Mouse (Mus musculus) ovary, postnatal 10 days (tissue): ENCODE measurements around the gene Erc2.

Source experiments
- DNase-seq: peaks from one replicate; pipeline ENCODE4 v3.0.0; 2022; ENCODE audit warnings: low spot score

Gene Erc2

DNA sequence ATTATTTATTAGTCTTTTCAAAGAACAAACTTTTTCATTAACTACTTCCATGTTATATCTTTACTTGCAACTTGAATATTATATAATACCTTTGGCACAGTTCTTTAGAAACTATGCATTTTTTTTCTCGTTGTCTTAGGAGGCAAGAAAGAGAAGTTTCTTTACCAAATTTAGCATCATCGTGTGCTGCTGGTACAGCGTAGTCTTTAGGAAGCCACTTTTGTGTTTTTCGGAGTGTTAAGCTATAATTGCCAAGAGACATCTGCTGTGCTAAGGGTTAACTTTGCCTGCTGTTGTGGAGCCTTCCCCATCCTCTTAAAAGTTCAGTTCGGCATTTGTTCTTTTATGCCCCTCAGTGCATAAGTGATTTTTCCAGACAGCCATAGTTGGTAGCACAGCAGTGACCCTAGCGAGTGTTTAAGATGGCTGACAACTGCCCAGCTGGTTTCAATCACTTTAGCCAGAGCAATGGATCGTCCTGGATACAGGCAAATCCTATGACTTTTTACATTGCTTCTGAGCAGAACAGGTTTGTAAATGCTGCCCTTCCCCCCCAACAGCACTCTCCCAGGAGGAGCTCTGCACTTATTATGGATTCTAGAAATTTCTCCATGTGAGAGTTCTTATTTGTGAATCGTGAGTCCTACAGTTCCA lies 570.6 kb downstream of the Erc2 start:
- DNase-seq, result no peak

DNA sequence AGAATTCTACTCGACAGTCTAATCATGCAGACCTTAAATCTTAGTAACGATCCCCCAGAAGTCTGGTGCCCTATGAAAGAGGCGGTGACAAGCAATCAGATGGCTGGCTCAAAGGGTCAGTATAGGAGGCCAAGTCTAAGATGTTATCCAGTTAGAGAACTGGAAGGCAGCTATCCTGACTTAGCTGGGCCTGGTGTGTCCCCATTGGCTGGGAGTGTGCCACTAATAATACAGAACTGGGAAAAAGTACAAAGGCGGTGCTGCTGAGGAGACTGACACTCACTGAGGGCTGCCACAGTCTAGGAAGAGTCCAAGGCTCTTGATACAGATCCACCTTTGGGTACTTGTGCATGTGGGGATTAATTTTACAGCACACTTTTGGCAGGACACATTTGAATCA lies 581.6 kb downstream of the Erc2 start:
- no peak for DNase-seq

DNA sequence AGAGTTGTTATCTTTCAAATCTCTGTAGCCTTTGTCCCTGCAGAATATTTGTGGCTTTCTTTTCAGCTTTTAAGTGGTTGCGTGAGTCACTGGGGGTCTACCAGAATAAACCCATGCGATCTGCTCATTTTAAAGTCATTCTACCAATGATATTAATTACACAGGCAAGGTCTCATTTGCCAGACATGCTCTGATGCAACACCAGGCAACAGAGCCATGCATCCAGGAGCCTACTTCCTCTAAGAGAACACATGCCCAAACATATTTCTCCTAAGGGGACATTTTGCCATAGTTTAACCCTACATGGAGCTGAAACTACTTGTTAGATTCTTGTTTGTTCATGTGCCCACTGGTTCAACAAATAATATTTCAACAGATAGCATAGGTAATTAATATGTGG lies 584.1 kb downstream of the Erc2 start:
- no peak for DNase-seq

DNA sequence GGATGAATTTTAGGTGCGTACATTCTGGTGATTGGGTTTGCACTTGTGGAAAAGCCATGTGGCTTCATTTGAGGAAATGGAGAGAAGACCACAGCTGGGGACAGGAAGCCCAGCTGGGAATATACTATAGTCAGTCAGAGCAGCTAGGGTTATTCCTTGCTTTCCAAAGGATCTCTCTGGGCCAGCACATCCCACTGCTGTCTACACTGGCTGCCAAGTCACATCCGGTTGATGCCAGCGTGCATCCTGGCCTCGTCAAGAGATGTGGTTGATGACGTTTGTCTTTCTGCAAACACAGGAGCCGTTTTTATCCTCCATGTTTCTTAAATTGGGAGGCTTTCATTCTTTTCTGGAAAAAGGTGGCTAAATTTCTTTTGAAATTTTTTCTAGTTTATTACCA lies 603.3 kb downstream of the Erc2 start:
- no peak for DNase-seq

DNA sequence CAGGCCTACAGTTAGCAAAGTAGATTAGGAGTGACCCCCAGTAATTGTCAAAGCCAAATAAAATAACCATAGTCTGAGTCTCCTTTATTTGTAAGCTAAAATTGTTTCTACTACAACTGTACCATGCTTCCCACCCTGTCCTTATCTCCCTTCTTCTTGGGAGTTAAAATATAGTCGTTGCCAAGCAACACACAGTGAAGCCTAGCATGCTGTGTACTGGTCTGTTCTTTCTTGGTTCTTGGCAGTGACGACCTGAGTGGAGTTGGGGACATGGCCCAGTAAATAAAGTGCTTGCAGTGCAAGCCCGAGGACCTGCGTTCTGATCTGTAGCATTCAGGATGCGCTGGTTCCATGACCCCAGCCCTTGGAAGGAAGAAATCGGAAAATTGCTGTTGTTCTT lies 608.3 kb downstream of the Erc2 start:
- no peak for DNase-seq

DNA sequence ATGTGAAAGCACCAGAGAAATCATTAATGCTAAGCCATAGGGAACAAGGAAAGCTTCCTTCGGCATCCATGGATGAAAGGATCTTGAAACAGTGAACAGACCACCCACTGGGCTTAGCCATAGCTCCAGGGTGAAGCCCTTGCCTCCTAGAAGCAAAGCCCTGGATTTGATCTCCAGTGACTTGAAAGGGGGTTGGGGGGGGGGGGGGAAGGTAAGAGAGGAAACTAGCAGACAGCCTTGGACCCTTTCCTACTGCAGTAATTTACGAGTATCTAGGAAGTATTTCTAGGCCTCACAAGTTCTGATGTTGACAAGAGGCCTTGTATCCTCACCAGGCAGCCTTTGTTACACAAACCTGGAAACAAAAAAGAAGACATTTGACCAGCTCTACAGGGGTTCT lies 609.0 kb downstream of the Erc2 start:
- no peak for DNase-seq

DNA sequence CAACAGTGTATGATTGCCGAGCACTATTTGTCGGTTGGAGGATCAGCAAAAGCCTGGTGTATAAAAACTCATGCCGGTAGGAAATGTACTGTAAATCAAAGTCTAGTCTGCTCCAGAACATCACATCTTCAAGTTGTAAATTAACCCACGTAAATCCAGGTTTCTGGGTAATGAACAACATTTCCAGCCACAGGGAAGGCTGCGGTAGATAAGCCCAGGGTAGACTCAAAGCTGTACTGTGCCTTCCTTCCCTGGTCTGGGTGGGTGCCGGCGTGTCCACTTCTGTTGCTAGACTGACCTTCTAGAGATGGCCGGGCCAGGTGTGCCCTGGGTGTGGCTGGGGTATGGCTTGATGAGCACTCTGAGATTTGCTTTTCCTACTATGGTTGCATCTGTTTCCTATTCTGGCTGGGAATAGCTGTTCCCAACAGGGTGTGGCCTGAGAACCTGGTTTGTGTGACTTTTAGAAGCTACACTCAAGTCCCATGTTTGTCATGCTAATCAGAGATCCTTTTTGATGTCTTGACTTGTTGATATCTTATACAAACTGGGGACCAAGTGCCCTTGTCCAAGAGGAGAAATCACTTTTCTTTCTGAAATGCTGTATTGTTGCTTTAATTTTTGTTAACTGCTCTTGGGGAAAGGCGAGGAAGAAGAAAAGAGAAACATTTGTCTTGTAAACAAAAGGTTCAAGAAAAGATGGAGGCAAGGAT lies 616.3 kb downstream of the Erc2 start:
- no peak for DNase-seq

DNA sequence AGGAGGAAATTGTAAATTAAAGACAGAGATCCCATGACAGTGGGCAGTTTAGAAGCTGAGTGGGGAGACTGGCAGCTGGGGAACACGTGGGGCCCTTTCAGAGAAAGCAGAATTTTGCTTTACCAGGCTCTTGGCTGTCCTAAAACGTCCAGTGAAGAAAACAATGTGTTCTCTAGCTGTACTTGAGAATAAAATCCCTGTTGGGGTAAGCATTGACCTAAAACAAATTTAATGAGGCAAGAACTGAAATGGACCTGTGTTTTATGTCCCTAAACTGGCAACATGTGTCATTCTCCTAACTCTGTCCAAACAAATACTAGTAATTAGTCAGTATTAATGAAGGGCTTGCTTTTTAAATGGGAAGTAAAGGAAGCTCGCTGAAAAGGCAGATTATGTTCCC lies 617.9 kb downstream of the Erc2 start:
- DNase-seq, result no peak

DNA sequence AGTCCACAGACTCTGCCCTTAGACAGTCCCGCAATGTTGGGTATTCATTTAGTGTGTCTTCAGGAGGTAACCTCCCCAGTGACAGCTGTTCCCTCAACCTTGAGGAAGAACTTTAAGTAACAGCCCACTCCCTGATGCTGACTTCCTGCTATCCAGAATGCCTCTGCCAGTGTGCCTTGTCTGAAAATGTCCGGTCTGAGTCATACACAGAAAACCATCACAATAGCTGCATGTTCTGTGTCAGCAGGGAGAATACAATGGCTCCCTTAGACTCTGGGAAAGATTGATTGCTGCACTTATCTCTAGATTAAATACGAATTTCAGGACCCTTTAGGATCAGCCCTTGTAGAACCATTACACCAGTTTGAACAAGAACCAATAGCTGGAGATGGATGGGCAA lies 620.5 kb downstream of the Erc2 start:
- DNase-seq, result no peak

DNA sequence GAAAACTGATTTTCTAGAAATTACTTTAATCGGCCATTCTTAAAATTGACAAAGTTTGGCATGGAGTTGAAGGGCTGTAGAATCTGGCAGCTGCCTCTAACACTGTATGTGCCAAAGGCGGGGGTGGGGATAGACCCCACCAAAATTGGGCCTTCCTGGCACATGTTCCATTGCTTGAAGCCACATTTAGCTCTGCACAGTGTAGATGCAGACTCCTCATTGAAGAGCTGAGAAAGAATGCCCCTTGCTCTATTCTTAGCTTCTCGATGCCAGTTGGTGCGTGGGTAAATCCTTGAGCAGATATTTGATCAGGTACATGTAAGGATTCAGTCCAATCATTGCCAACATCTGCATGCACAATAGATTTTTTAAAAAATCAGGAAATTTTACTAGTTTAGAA lies 621.2 kb downstream of the Erc2 start:
- no peak for DNase-seq

DNA sequence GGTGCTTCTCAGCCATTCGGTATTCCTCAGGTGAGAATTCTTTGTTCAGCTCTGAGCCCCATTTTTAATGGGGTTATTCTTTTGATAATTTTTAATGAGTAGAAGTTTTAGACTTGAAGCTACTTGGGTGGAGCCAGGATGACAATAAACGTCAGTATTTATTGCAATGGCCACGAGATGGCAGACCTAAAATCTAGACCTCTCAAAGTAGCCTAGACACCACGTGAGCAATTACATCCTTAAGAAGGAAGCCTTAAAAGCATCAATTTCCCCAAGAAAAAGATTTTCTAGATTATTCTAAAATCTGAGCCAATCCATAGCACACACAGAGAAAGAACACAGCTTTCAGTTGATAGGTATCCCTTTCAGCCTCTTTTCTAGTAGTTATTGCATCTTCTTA lies 640.5 kb downstream of the Erc2 start:
- DNase-seq, result no peak

DNA sequence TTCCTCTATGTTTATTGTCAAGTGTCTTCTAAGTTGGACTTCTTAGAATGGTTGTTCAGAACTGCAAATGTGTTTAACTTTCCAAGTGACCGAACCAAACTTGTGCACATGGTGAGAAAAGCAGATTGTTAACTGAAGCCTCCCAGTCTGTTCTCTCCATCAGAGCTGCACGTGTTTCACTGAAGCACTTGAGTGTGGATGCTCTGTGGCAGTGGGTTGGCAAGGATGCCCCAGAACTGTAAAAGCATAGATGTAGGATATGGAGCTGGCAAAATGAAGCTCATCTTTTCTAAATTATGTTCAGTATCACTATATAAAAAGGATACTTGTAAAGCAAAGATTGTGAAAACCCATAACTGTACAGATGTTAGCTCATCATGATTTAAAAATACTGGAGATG lies 645.1 kb downstream of the Erc2 start:
- DNase-seq, result no peak

DNA sequence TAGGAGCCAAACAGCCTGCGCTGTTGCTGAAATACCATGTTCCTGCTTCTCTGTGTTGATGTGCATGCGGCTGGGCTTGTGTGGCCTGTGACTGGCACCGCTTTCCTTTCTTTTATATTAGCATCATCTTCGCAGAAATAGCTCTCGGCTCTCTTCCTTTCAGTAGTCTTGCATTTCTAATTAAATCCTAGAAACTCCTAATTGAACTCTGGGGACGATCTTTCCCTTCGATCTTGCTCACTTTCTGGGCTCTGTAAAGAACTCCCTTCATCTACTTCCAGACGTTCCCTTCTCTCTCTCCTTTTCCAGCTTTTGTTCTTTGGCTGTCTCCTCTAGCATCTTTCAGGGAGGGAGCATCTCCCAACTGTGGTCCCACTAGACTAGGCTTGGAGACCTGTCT lies 649.6 kb downstream of the Erc2 start:
- no peak for DNase-seq

DNA sequence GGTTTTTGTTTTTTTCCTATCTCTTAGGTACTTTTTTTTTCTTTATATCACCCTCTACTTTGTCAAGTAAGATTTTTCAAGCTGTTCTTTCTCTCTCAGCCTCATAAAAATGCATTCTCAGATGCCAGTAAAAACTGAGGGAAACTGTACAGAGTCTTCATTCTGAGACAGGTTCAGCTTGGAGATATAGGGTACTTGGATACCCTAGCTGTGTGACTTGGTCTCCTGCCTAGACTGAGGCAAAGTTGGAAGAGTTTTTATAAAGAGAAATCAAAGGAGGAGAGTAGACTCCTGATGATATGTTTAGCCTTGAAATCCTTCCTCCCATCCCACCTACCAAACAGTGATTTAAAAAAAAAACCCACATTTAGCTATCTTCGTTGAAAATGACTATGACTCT lies 651.4 kb downstream of the Erc2 start:
- DNase-seq, result no peak

DNA sequence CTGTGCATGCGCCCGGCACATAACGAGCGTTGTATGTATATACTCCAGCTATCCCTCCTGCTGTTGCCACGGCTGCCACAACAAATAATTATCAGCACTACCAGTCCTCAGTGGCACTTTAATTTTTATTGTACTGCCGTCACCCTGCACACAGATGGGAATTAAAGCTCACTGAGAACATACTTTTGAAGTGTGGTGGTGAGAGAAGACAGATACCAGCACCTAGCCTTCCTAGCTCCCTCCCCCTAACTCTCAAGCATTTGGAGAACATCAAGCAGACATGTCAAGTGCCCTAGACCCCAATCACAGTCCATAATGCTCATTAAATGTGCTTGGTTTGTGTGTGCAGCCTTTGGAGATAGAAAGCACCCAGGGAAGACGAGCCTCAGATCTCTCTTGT lies 652.6 kb downstream of the Erc2 start:
- no peak for DNase-seq

DNA sequence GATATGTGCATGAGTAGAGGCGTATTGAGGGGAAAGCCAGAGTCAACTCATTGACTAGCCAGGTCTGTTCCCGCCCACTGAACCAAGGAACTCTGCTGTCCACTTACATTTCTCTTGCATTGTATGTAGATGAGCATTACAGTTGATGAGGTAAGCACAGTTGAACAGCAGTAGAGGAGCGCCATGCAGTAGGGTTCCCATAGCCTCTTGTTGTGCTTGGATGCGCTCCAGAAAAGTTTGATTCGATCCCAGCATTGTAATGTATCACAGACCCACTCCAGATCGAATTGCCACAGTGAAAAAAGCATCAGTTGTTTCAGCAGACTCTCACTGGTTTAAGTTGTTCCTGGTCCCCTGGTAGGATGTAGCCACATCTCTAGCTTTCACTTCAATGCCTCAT lies 656.7 kb downstream of the Erc2 start:
- no peak for DNase-seq

DNA sequence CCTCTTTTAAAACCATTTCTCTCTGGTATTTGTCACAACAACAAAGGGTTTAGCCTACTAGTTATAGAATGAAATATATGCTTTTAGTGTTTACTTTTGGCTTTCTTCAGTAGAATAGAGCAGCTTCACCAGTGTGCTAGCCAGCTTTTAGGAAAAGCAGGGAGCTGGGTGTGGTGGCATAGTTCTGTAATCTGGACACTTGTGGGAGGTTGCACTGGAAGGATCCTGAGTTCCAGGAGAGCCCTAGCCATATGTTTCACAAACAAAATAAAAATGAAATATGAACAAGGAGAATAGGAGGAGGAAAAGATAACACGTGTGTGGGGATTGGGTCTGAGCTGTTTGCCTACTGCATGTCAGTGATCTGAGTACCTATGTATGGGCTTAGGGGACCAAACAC lies 658.1 kb downstream of the Erc2 start:
- no peak for DNase-seq

DNA sequence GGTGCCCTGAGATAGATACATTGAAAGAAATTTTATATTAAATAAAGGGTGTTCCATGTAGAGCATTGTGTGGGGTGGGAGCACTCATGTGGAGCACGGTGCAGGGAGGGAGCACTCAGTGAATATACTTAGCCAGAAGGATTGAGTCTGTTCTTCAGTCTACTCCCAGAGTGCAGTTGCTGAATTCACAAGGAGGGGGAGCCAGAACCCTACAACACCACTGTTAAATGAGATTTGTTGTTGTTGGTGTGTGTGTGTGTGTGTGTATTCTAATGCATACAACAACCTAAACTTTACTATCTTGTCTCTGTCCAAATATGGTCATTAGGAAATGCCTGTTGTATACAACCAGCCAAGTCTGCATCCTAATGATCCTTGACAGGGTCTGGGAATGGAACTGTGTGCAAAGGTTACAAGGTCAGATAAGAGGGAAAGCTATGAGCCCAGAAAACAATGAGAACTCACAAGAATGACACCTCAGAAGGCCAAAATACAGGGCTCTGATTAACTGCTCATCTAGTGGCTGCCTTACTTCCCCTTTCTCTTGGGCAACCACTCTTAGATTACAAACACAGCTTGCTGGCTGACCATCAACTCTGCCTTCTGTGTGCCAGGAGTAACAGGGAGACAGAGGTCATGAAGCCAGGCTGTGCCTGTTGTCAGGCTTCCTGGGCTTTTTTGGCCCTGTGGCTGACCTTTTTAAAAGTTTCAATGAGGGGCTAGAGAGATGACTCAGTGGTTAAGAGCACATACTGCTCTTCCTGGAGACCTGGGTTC lies 661.3 kb downstream of the Erc2 start:
- no peak for DNase-seq

DNA sequence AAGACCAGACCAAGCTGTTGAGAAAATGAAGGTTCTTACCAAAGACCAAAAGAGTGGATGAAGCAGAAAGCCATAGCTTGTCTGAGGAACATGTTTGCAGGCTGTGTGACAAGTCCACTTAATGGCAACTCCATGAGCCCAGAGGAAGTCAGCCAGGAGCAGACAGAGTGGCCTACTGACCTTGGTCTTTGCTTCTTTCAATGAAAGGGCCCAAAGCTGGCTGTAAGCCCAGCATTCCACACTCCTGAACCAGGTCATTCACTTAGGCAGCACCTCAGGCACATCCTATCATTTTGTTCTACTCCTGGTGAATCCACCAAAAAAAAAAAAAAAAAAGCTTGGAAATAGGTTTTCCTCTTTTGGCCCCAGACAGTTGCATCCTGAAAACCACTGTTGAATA lies 664.3 kb downstream of the Erc2 start:
- DNase-seq, result no peak

DNA sequence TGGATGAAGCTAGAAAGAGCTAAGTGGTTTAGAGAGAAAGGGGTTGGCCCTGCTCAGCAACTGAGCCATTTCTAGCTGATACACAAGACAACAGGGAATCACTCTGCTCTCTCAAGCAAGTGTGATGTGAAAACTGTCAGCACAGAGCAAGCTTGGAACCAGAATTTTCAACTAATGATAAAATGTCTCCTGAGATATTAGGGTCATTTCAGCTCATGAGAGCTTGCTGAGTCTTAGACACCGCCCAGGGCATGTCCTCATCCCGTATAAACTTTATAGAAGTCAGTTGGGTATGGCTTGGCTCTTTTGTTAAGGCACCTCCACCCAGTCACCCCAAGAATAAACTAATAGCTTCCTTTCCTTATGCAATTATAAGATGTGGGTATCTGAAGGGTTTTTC lies 666.0 kb downstream of the Erc2 start:
- DNase-seq, result no peak

DNA sequence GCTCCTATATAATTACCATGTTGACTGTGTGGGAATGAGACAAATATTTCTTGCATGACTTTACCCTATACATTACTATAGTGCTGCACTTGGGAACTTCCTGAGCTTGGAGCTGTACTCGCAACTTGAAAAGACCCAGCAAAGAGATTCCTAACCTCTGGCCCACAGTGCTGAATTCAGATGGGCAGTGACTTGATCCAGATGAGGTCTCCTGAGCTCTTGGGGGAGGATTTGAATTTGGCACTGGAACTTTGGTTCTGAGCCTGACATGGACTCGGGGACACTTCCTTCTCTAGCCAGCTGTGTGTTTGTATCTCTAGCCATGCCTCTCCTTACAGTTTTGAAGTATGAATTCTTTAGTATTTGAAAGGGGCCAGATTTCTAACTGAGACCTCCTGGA lies 666.7 kb downstream of the Erc2 start:
- no peak for DNase-seq

DNA sequence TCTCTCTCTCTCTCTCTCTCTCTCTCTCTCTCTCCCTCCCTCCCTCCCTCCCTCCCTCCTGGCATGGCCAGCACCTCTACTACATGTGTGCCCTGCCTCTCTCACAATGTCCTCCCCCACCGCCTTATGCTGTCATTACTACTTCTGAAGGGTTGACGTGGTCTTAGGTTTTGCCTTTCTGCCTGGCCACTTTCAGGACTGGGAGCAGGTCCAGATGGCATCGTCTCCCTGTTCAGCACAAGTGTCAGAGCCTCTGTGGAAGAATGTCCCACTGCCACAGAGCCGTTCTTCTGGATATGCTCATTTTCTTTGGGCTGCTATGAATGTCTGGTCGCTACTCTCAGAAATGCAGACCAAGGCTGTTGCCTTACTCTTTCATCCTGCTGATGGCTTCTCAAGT lies 671.7 kb downstream of the Erc2 start:
- no peak for DNase-seq

DNA sequence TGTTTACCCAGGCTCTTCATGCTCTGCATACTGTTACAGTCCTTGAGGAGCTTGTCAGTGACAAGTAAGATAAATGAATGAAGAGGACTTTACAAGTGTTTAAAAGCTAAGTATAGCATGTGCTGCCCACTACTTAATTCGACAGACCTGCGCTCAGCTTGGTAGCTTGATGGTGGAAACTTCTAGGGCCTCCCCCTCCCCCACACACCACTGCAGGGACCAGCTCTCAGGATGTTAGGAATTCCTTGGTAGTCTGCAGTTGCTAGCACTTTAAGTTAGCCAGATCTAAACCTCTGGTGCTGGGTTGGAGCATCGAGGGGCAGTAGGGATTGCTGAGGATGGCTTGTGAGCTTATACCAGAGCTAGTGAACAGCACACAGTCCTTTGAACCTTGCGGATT lies 672.9 kb downstream of the Erc2 start:
- DNase-seq, result no peak

DNA sequence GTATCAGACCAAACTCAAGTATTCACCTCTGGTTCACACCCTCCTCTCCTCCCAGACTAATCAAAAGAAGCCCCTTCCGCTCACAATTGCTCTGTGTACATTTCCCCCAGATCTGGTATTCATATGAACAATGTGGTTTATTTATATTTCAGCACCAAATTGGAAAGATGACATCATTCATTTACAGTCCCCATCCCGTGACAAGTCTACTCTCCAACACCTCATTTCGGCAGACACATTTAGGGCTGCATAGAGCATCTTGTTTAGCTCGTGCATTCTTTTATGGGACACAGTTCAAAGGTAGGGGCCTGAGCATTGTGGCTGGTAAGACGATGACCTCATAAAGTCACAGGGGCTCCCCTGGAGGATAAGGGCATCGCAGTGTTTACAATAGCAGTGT lies 677.9 kb downstream of the Erc2 start:
- no peak for DNase-seq
